Mouse (Mus musculus) urinary bladder, adult 2 months (tissue): Measurements from ENCODE around the gene Jmjd4. TPM values are rescaled to one million over a fixed set of nuclear protein-coding genes. Genes with fewer than 3 reads are reported as not detected.
A peak's percentile ranks its signal among the peaks of the same experiment; 100 is the strongest.

Experiments
- DNase-seq: peaks from one replicate; pipeline ENCODE4 v3.0.0; 2022; ENCODE audit warnings: low spot score
- polyA plus RNA-seq: library from polyadenylated mRNA; depleted of rRNA; stranded (reverse); fragments of >200 nt; gene quantifications from 2 replicates; pipeline ENCODE4 v1.2.3, GENCODE M21; 2012; rRNA removed

Gene Jmjd4
- polyA plus RNA-seq = 5.3 and 5.9 TPM in 2 replicates

- peak; percentile 90 for DNase-seq
These were observed at the start of gene Jmjd4 for GRCm38 (mm10) chr11:59449741-59450229. Gene Jmjd4, plus strand, starts transcription at chr11:59450045.

DNA sequence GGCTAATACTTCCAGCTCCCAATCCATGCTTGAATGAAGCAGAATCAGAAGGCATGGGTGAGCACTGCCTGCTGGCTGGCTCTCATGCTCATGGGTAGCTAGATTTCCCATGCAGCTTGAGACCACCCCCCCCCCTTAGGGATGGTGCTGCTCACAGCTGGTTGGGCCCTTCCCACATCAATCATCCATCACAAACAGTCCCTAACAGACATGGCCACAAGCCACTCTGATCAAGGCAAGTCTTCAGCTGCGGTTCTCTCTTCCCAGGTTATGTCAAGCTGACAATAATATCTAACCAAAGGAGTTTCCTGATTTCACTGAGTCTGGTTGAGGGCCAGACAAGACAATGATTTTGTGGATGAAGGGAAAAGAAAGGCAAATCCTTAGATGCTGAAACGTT lies 49.0 kb upstream of the Jmjd4 start:
- DNase-seq = no peak

GRCm38 (mm10) chr11:59405761-59406160 lies 44.1 kb upstream of the Jmjd4 start:
- DNase-seq = no peak

DNA sequence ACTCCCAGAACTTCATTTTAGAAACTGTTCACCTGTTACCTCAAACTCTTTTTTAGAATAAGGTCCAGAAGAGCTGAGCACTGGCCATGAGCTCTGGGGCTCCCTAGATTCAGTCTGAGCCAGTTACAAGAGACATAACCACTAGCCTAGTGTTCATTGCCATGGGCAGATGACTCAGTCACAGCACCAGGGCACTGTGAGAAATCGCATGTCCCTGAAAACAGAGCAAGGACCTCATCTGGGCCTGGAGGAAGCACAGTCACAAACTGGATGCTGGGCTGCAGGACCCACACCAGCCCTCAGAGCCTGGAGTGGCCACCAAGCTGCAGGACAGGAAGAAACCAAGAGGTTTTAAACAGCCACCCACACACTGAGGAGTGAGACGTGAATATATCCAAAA lies 39.0 kb upstream of the Jmjd4 start:
- no peak for DNase-seq

DNA sequence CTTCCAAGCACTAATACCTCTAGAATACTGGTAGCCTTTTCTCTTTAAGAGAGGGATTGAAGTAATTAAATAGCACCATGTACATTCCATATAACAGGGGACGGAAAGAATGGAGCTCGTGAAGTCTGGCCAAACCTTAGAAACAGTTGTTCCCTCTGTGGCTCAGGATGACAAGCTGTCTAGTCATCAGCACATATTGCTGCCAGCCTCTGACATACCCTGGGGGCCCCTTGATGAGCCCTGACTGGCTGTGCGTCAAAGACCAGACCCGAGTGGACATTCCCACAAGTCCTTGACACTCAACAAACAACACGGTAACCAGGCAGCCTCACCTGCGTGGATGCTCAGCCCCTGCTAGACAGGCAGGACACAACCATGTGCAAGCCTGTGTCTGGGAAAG lies 37.8 kb upstream of the Jmjd4 start:
- no peak for DNase-seq

DNA sequence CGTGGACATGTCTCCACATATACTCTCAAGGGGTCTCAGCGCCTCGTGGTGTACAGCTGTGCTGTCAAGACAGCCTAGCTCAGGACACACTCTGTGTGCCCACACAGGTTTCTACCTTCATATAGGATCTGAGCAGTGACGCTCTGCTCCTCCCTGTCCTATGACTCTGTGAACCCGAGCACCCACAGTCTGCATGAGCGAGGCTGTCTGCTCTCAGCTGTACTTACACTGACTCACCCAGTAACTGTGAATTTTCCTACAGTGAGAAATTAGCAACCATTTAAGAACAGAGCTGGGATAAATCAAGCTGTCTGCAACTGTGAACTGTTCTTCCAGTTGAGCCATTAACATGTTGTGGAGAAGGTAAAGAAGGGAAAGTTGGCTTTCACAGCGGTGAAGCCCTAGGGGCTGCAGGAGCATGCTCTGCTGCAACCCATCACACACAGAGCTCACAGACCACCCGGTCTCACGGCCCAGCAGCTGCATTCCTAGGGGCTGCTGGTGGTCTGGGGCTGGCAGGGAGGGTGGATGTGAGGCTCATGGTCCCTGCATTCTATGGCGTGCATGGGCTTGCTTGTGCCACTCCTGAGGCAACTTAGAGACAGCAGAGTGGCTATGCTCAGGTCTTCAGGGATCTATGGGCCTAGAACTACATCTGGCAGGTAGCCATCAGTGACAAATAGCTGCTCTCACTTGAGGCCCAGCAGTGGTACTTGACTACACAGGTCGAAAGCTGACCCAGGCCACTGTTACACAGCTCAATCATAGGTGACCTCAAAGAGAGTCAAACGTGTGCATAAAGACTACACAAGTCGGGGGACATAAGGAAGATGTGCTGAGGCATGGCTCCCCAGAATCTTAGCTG lies 36.6 kb upstream of the Jmjd4 start:
- no peak for DNase-seq

- no peak for DNase-seq
These were observed 31.1 kb upstream of the Jmjd4 start for GRCm38 (mm10) chr11:59418708-59419107.

DNA sequence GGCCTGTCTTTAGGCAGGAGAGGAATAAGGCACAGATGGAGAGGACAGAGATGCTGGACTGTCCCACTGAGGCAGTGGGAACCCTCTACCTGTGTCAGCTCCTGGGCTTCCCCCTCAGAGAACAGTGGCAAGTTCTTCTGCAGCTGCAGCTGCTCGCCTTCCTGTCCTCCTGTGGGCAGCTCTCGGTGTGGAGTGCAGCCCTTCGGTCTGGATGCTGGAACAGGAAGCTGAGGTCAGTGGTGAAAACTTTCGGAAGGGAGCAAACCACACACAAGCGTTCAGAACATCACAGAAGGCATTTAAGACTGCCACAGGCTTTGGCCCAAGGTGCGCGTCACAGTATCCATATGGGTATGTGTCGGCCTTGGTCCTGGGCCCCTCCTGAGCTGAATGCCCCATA lies 28.4 kb upstream of the Jmjd4 start:
- DNase-seq = no peak

DNA sequence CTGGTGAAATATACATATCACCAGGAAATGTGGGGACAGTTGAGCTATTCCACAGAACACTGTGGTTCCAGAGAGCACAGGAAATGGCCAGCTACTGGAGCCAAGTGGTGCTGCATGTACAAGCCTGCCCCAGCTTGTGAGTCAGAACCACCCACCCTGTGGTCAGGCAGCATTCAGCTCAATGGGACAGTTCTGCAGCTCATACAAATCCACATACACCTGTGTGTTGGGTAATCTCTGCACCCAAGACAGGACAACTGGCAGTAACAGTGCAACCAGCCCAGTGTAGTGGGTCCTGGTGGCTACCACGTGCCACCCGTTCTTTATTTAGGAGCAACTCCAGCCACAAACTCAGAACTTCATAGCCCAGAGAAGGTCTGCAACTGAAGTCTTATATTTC lies 27.9 kb upstream of the Jmjd4 start:
- DNase-seq = no peak

GRCm38 (mm10) chr11:59423010-59423588 lies 26.7 kb upstream of the Jmjd4 start:
- no peak for DNase-seq

- no peak for DNase-seq
These were observed 24.2 kb upstream of the Jmjd4 start for GRCm38 (mm10) chr11:59425671-59426101.

DNA sequence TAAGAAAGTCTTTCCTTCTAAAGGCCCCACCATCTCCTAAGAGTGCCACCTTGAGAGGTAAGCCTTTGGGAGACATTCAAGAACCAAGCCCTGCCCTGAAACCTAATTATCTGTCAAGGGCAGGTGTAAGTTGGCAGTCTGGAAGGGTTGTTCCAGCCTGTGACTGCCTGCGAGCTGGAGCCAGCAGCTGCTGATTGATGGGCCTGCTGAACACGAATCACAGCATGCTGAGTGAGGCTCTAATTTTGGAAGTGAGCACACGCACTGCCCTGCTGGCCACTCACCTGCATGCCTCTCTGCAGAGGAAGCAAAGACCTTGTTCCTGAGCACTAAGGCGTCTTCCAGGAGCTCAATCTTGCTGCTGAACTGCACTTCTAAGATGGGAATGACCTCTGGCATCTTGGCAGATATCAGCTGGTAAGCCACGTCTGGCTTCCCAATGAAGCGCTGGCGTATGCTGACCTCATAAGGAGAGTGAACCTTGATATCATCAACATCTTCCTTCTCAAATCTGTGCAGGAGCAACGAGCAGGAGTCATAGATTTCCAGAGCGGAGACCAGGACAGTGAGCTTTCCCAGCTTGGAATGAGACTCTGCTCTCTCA lies 21.7 kb upstream of the Jmjd4 start:
- no peak for DNase-seq

- DNase-seq = no peak
These were observed 19.9 kb upstream of the Jmjd4 start for GRCm38 (mm10) chr11:59429959-59430358.

DNA sequence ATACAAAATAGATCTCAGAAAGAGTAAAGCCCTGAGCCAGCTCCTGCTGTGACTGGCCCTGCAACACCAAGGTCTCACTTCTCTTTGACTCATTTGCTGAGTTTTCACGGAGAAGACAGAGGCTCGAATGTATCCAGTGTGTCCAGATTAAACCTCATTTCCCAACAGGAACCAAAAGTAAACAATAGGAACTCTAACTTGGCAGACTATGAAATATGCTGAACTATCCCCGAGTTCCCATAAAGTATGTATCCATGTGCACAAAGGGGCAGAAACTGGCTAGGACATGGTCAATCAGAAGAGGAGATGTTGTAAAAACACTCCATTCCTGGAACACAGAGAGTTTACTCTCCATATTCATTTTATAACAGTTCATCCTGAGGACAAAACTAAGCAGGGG lies 17.6 kb upstream of the Jmjd4 start:
- DNase-seq = no peak

GRCm38 (mm10) chr11:59437954-59438353 lies 11.9 kb upstream of the Jmjd4 start:
- no peak for DNase-seq

DNA sequence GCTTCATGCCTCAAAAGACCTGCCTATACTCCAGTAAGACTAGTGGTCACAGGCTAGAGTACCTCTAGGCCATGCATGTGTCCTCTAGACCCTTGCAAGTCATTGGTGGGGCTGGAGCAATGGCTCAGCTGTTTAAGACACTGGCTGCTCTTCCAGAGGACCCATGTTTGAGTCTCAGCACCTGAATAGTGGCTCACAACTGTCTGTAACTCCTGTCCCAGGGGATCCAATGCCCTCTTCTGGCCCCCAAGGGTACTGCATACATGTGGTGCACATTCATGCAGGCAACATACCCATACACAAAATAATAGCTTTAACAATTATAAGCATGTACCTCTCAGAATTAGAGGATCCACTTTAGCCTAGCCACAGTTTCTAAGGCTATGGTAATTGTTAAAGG lies 6.7 kb upstream of the Jmjd4 start:
- DNase-seq = no peak

DNA sequence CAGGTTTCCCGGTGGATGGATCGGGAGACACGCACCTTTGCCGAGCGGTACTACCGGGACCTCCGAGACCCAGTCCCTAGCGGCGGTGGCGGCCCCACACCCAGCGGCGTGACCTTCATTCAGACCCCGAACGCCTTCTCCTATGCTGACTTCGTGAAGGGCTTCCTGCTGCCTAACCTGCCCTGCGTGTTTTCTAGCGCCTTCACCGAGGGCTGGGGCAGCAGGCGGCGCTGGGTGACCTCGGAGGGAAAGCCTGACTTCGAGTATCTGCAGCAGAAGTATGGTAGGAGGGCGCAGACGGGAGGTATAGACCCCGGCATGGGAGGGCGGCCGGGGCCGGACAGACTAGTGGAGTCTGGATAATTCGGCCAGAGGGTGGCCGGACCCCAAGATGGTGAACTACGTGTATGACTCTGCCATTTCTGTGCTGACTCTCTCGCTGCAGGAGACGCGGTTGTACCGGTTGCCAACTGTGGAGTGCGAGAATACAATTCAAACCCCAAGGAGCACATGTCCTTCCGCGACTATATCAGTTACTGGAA lies 456 bp downstream of the Jmjd4 start:
- DNase-seq = no peak

GRCm38 (mm10) chr11:59451086-59451485 lies 1.2 kb downstream of the Jmjd4 start, which contains the start of gene Snap47:
Gene Snap47, minus strand, starts transcription at chr11:59451186.
- DNase-seq = no peak

GRCm38 (mm10) chr11:59456346-59456745 lies 6.5 kb downstream of the Jmjd4 start:
- no peak for DNase-seq

- DNase-seq = no peak
These were observed 7.0 kb downstream of the Jmjd4 start for GRCm38 (mm10) chr11:59456891-59457290.

DNA sequence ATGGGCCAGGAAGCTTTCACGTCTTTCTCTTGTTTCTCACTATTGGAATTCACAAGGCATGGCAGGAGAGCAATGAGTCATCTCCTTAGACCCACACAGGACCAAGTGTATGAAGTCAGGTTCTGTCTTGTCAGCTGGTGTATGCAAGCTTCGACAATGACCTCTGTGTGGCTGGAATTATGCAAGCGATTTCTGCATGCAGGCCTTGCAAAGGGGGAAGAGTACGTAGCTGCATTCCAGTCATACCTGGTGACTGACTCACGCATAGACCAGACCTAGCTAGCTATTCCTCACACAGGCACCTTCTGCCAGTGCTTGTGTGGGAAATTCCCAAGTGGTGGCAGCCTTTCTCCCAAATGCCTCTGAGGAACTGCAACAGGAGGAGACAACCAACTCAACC lies 9.1 kb downstream of the Jmjd4 start:
- peak; percentile 31 for DNase-seq

DNA sequence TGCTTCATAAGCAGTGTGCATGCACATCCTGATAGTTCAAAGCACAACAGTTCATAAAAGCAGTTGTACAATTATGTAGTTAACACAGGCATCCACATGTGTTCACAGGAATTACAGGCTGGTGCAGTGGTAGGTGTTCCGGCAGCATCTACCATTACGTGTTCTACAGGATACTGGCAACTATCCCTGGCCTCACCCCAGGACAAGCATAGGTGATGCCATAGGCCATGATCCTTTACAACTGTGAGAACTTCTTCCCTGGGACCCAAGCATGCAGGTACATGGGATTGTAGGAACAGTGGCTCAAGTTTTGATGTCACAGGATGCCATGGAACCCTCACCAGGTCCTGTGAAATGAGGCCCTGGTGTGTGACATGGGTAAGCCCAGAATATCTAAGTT lies 10.6 kb downstream of the Jmjd4 start:
- no peak for DNase-seq
